Mouse (Mus musculus): ENCODE measurements around the gene Kcnc4.

Gene Kcnc4

GRCm38 (mm10) chr3:107459196-107459772, at the start of gene Kcnc4:
Gene Kcnc4, minus strand, starts transcription at chr3:107459552.
- DNase-seq = no peak

GRCm38 (mm10) chr3:107508696-107509095, 49.3 kb upstream of the Kcnc4 start:
- peak; percentile 65 for DNase-seq

- no peak for DNase-seq
Observed at GRCm38 (mm10) chr3:107507966-107508365, 48.6 kb upstream of the Kcnc4 start.

GRCm38 (mm10) chr3:107506531-107506930, 47.2 kb upstream of the Kcnc4 start:
- no peak for DNase-seq

GRCm38 (mm10) chr3:107505464-107506367, 46.4 kb upstream of the Kcnc4 start:
- DNase-seq = peak; percentile 76

- DNase-seq = no peak
Observed at GRCm38 (mm10) chr3:107504542-107504941, 45.2 kb upstream of the Kcnc4 start.

- DNase-seq = no peak
Observed at GRCm38 (mm10) chr3:107503716-107504115, 44.4 kb upstream of the Kcnc4 start.

GRCm38 (mm10) chr3:107501702-107502151, 42.4 kb upstream of the Kcnc4 start:
- DNase-seq = no peak

GRCm38 (mm10) chr3:107500301-107500700, 40.9 kb upstream of the Kcnc4 start:
- peak; percentile 60 for DNase-seq

- DNase-seq = no peak
Observed at GRCm38 (mm10) chr3:107496086-107496850, 36.9 kb upstream of the Kcnc4 start.

- DNase-seq = no peak
Observed at GRCm38 (mm10) chr3:107495524-107495923, 36.2 kb upstream of the Kcnc4 start.

- peak; percentile 71 for DNase-seq
Observed at GRCm38 (mm10) chr3:107491459-107491858, 32.1 kb upstream of the Kcnc4 start.

- no peak for DNase-seq
Observed at GRCm38 (mm10) chr3:107488637-107489036, 29.3 kb upstream of the Kcnc4 start.

- peak; percentile 89 for DNase-seq
Observed at GRCm38 (mm10) chr3:107483290-107483689, 23.9 kb upstream of the Kcnc4 start.

- no peak for DNase-seq
Observed at GRCm38 (mm10) chr3:107480660-107481059, 21.3 kb upstream of the Kcnc4 start.

GRCm38 (mm10) chr3:107472198-107472597, 12.8 kb upstream of the Kcnc4 start:
- DNase-seq = peak; percentile 52

- DNase-seq = peak; percentile 48
Observed at GRCm38 (mm10) chr3:107469059-107469458, 9.7 kb upstream of the Kcnc4 start.

GRCm38 (mm10) chr3:107468106-107468505, 8.8 kb upstream of the Kcnc4 start:
- no peak for DNase-seq

- peak; percentile 80 for DNase-seq
Observed at GRCm38 (mm10) chr3:107466577-107466976, 7.2 kb upstream of the Kcnc4 start.

GRCm38 (mm10) chr3:107462160-107462559, 2.8 kb upstream of the Kcnc4 start:
- peak; percentile 75 for DNase-seq

- no peak for DNase-seq
Observed at GRCm38 (mm10) chr3:107459773-107460431, 550 bp upstream of the Kcnc4 start.

GRCm38 (mm10) chr3:107458528-107459195, 690 bp downstream of the Kcnc4 start:
- peak; percentile 61 for DNase-seq
